Mouse (Mus musculus) liver, embryonic 15.5 days (tissue): ENCODE measurements around the gene Sycp2l. TPM values are rescaled to one million over a fixed set of nuclear protein-coding genes. Genes with fewer than 3 reads are reported as not detected.
"Not testable (repeated sequence)": the region's sequence is repeated elsewhere in the genome, so short reads cannot be mapped to it uniquely, and the experiment has no call there.

Source experiments
- ATAC-seq: fragments of 200-750 bp; cut with Nextera tagmentation; 2 replicates; pipeline ENCODE4 v1.8.0; 2017; ENCODE audit warnings: moderate number of reproducible peaks, mild to moderate bottlenecking, moderate library complexity; ENCODE audit not compliant: insufficient read depth
- H3K27ac ChIP-seq: fragments of 300-500 bp; sonication (generic); replicated peaks from 2 replicates; pipeline ENCODE4 v1.5.1; 2015; ENCODE audit warnings: mild to moderate bottlenecking, inconsistent platforms
- H3K27me3 ChIP-seq: fragments of 300-500 bp; sonication (generic); 2 replicates; pipeline ENCODE4 v1.6.1; 2015; ENCODE audit warnings: mild to moderate bottlenecking, inconsistent platforms
- H3K36me3 ChIP-seq: fragments of 300-500 bp; sonication (generic); replicated peaks from 2 replicates; pipeline ENCODE4 v1.6.1; 2015; ENCODE audit warnings: moderate library complexity, mild to moderate bottlenecking, inconsistent platforms
- H3K4me1 ChIP-seq: fragments of 300-500 bp; sonication (generic); replicated peaks from 2 replicates; pipeline ENCODE4 v1.6.1; 2015; ENCODE audit warnings: inconsistent platforms
- H3K4me2 ChIP-seq: fragments of 300-500 bp; sonication (generic); 2 replicates; pipeline ENCODE4 v1.6.1; 2015; ENCODE audit warnings: moderate library complexity, mild to moderate bottlenecking, inconsistent platforms
- H3K4me3 ChIP-seq: fragments of 300-500 bp; sonication (generic); replicated peaks from 2 replicates; pipeline ENCODE4 v1.5.1; 2015; ENCODE audit warnings: mild to moderate bottlenecking, inconsistent platforms
- H3K9ac ChIP-seq: fragments of 300-500 bp; sonication (generic); 2 replicates; pipeline ENCODE4 v1.6.1; 2015; ENCODE audit warnings: moderate library complexity, mild to moderate bottlenecking, inconsistent platforms
- H3K9me3 ChIP-seq: fragments of 300-500 bp; sonication (generic); replicated peaks from 2 replicates; pipeline ENCODE4 v1.6.1; 2016; ENCODE audit warnings: inconsistent platforms
- WGBS: fragments of 180-500 bp; shearing (Covaris S2); methylation state at CpG from one replicate; pipeline ENCODE4 v1.1.7; 2015; ENCODE audit warnings: mixed read lengths; ENCODE audit not compliant: insufficient replicate concordance; 5-methylcytosine and 5-hydroxymethylcytosine counted together
- polyA plus RNA-seq: library from polyadenylated mRNA; unstranded; fragments of >200 nt; fragmentation: Nextera tagmentation; extraction: Ambion mirVana; gene quantifications from 2 replicates; pipeline ENCODE4 v1.2.1, GENCODE M21; 2015

Gene Sycp2l
- polyA plus RNA-seq, 1 experiment from 2014 or later = not detected

DNA sequence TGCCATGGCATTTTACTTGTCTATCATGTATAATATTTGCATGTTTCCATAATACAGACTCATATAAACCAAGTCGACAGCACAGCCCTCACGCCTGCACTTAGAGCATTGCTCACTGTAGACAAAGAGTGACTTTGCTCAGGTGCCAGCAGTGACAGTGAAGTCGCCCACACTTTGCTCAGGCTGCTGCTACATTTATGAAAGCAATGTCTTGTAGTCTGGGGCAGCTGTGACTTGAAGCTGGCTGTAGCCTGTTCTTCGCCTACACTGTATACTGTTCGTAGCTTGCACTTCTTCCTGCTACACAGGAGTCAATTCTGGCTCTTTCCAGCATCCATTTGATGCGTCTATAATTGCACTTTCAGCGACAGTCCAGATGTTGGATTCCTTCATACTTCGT is 15.0 kb downstream of the Sycp2l start:
- WGBS = 68% methylated on average over 8 of the region's 8 CpGs
- Histone ChIP-seq H3K9me3 (no peaks in the 10 kb centered on the region), H3K9ac (no peak overlapping the region), H3K27ac (no peak overlapping the region), H3K4me1 (no peaks in the 10 kb centered on the region), H3K4me3 (no peak overlapping the region), H3K36me3 (no peaks in the 10 kb centered on the region), H3K4me2 (no peak overlapping the region), H3K27me3 (0 out of 2 replicates have a peak, but pooled peaks cover 3% of the 10 kb centered on the region)
- ATAC-seq = no peak

DNA sequence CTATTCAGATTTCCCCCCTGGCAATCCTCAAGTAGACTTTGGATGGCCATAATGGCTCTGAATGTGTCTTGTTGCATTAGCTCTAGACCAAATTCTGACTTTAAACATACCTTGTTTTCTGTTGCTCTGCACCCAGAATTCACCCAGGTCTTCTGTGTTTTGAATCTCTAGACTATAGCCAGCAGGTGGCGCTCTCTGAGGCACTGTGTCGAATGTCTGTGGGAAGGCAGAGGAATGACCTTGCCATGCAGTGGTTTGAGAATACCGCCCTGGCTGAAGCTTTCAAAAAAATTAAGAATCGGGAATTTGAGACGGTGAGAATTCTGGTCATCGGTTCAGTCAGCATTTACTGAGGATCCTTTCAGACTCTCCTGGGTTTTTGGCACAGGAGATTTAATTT is 20.8 kb downstream of the Sycp2l start:
- no peak overlapping the region for H3K4me2 ChIP-seq
- H3K27ac ChIP-seq = no peak overlapping the region
- H3K27me3 ChIP-seq = 0 out of 2 replicates have a peak, but pooled peaks cover 3% of the 10 kb centered on the region
- H3K4me3 ChIP-seq = no peak overlapping the region
- H3K4me1 ChIP-seq = no peaks in the 10 kb centered on the region
- ATAC-seq = no peak
- H3K9ac ChIP-seq = no peak overlapping the region
- WGBS = 4% methylated on average over 6 of the region's 6 CpGs
- no peaks in the 10 kb centered on the region for H3K9me3 ChIP-seq
- H3K36me3 ChIP-seq = no peaks in the 10 kb centered on the region

DNA sequence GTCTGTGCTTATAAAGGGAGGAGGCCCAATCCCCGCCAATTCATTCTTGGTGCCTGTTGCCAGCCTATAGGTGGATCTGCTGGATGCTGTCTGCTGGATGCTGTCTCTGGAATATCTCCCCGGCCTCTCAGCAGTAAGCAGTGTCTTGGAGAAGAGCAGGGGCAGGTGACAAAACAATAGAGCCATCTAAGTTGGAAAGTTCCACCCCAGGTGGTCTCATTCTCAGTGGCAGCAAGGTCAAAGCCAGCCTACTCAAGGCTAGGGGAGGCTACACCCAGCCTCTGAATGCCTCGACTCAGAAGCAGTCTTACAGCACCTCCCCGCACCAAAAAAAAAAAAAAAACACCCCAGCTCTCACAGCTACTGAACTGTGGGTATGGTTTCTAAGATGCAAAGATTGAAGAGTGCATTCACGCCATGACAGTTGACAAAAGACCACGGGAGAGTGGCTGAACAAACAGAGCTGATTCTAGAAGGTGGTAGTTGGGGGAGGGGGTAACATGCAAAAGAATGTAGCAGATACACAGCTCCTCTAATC is 31.4 kb downstream of the Sycp2l start:
- Histone ChIP-seq H3K4me1 (no peaks in the 10 kb centered on the region), H3K27me3 (no peaks in the 10 kb centered on the region), H3K4me3 (no peak overlapping the region), H3K4me2 (no peak overlapping the region), H3K9me3 (no peaks in the 10 kb centered on the region), H3K36me3 (no peaks in the 10 kb centered on the region), H3K9ac (no peak overlapping the region), H3K27ac (no peak overlapping the region)
- no peak for ATAC-seq
- 59% methylated on average over 6 of the region's 6 CpGs for WGBS

DNA sequence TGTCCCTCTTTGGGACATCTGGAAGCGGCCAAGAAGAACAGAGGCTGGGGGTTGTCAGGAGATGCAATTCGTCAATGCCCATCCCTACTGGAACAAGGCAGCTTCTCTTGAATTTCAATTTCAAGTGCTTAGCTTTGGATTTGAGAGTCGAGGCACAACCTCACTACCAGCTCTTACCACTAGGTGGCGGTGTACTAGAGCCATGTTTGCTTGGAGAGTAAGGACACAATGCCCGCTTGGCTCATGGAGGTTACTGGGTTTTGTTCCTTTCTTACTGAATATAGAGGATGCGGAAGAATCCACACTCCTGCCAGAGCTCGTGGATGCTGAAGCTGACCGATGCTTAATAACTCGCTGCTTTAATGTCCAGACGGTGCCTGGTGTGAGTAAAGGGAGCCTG is 32.2 kb downstream of the Sycp2l start:
- no peak overlapping the region for H3K27ac ChIP-seq
- no peaks in the 10 kb centered on the region for H3K36me3 ChIP-seq
- no peaks in the 10 kb centered on the region for H3K4me1 ChIP-seq
- no peaks in the 10 kb centered on the region for H3K27me3 ChIP-seq
- no peak for ATAC-seq
- H3K9ac ChIP-seq = no peak overlapping the region
- no peak overlapping the region for H3K4me2 ChIP-seq
- 60% methylated on average over 10 of the region's 10 CpGs for whole genome bisulfite sequencing
- H3K4me3 ChIP-seq = no peak overlapping the region
- H3K9me3 ChIP-seq = no peaks in the 10 kb centered on the region

DNA sequence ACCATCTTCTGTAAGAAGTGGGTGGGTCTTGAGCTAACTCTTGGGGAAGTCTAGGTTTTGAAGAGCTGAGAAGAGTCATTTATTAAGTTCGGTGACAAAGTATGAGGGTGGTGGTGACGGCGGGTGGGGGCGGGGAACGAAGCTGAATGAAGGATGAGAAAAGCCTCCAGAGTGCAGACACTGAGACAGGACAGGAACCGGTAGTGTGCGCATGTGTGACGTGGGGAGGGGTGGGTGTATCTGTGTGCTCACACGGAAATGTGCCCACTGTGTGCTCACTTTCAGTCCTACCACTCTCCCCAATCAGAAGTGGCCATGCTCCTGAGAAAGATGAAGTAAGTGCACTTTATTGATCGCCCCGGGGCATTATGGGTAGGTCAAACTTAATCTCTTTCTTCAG is 39.0 kb downstream of the Sycp2l start:
- no peaks in the 10 kb centered on the region for H3K9me3 ChIP-seq
- H3K4me1 ChIP-seq = no peaks in the 10 kb centered on the region
- WGBS = 59% methylated on average over 11 of the region's 11 CpGs
- no peak overlapping the region for H3K4me2 ChIP-seq
- H3K9ac ChIP-seq = no peak overlapping the region
- no peaks in the 10 kb centered on the region for H3K27me3 ChIP-seq
- no peaks in the 10 kb centered on the region for H3K36me3 ChIP-seq
- no peak overlapping the region for H3K4me3 ChIP-seq
- no peak for ATAC-seq
- H3K27ac ChIP-seq = no peak overlapping the region

DNA sequence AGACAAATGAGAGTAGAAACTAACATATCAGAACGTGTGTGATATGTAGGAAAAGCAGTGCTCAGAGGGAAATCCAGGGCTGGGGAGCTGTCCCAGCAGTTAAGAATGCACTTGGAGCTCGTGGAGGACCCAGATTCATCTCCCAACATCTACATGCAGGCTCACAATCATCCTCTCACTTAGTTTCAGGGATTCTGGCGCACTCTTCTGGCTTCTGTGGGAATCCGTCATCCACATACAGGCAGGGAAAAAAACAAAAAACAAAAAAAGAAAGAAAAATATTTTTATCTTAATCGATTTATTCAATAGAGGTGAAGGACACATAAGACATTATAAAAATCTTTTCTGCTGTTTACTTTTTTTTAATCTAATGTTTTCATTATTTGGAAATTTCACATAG is 44.3 kb downstream of the Sycp2l start:
- Histone ChIP-seq H3K9ac (no peak overlapping the region), H3K4me1 (no peaks in the 10 kb centered on the region), H3K4me2 (no peak overlapping the region), H3K4me3 (no peak overlapping the region), H3K27ac (no peak overlapping the region), H3K9me3 (no peaks in the 10 kb centered on the region), H3K27me3 (no peaks in the 10 kb centered on the region), H3K36me3 (no peaks in the 10 kb centered on the region)
- 45% methylated on average over 5 of the region's 5 CpGs for WGBS
- no peak for ATAC-seq

DNA sequence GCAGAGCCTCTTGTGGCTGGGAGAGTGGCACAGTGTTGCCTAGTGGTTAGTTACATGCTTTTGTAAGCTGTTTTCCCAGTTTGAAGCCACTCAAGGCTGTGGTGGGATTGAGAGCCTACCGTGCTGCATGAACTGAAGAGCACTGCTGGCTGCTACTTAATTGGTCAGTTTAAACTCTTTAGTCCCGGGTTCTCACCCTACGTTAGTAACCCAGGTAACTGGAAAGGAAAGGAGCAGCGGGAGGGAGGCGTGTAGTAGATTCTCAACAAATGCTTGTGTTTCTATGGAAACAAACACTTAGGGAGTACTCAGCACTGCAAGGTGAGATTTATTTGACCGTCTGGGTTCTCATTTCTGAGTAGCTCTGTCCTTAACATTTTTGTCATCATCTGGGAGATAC is 73.8 kb downstream of the Sycp2l start:
- Histone ChIP-seq H3K9me3 (no peaks in the 10 kb centered on the region), H3K36me3 (no peaks in the 10 kb centered on the region; the same call in none of the 2 replicates), H3K9ac (no peak overlapping the region), H3K27me3 (no peaks in the 10 kb centered on the region), H3K4me2 (no peak overlapping the region), H3K4me3 (no peak overlapping the region), H3K4me1 (no peaks in the 10 kb centered on the region), H3K27ac (no peak overlapping the region)
- no peak for ATAC-seq
- 69% methylated on average over 6 of the region's 6 CpGs for WGBS

DNA sequence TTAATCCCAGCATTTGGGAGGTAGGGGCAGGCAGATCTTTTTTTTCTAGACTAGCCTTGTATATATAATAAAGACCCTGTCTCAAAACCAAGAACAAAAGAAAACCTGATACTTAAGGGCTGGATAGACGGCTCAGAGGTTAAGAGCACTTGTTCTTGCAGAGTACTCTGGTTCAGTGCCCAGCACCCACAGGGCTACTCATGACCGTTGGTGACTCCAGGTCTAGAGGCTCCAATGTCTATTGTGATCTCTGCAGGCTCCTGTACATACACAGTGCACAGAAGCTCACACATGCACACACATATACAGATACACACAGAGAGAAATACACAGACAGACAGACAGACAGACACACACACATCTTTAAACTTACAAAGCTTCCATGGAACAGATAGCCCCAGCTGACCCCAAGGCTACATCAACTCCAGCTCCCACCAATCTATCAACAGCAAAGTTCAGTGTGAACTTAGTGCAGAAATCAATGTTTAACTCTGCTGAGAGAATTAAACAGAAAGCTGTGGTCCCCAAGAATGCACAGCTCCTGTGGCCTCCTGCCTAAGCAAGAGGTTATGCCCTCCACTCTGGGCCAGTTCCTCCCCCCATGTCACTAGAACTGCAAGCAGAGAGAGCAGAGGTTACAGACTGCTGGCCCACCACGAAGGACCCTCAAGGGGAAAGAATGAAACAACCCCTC is 81.7 kb downstream of the Sycp2l start:
- Histone ChIP-seq H3K36me3 (no peaks in the 10 kb centered on the region), H3K4me3 (no peak overlapping the region), H3K27ac (peak overlapping the region; percentile 25; the same call in 1 of the 2 replicates), H3K9me3 (no peaks in the 10 kb centered on the region), H3K9ac (no peak overlapping the region), H3K4me2 (no peak overlapping the region; the same call in 1 of the 2 replicates), H3K4me1 (peaks cover 23% of the 10 kb centered on the region), H3K27me3 (no peaks in the 10 kb centered on the region)
- peak; percentile 72 for ATAC-seq
- WGBS = 49% methylated on average over 3 of the region's 3 CpGs

DNA sequence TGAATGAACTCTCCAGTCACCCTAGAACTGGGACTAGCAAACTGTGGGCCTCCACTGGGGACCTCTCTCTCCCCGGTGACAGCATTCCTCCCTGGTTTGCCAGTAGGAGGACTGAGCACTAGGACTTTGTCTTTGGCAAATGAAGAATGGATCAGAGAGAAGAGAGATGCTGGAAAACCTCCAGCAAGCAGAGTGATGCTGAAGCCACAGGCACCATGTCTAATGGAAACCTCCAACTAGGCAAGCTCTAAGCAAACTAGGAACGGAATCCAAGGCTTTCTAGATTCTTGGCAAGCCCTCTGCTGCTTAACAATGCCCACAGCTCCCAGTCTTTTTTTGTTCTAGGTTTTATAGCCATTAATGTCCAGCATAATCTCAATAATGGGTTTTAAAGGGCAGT is 86.8 kb downstream of the Sycp2l start:
- H3K4me3 ChIP-seq = no peak overlapping the region
- no peaks in the 10 kb centered on the region for H3K27me3 ChIP-seq
- no peak for ATAC-seq
- no peak overlapping the region for H3K4me2 ChIP-seq
- H3K36me3 ChIP-seq = no peaks in the 10 kb centered on the region
- H3K9me3 ChIP-seq = no peaks in the 10 kb centered on the region
- no peak overlapping the region for H3K27ac ChIP-seq
- peaks cover 32% of the 10 kb centered on the region for H3K4me1 ChIP-seq
- H3K9ac ChIP-seq = no peak overlapping the region
- 59% methylated on average over 2 of the region's 2 CpGs for WGBS

DNA sequence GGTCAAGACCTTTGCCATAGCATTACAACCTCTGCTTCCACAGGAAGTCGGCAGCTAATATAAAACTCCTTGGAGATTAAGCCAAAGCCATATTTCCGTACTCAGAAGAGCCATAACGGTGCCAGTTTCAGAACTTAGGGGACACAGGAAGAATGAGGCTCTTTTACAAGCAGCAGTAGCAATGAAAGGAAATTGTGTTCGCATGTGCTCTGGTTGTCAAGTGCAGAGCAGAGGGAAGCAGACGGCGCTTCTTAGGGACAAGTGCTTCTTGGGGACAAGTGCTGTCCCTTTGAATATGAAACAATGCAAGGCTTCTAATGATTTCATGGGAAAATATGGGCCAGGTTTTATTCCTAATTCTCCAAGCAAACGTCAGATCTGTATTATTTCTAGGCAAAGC is 89.2 kb downstream of the Sycp2l start:
- no peak overlapping the region for H3K4me2 ChIP-seq
- H3K36me3 ChIP-seq = no peaks in the 10 kb centered on the region
- no peak overlapping the region for H3K27ac ChIP-seq
- no peak overlapping the region for H3K4me3 ChIP-seq
- WGBS = 48% methylated on average over 7 of the region's 7 CpGs
- H3K9ac ChIP-seq = no peak overlapping the region
- peaks cover 29% of the 10 kb centered on the region for H3K4me1 ChIP-seq
- no peak for ATAC-seq
- H3K27me3 ChIP-seq = no peaks in the 10 kb centered on the region
- H3K9me3 ChIP-seq = no peaks in the 10 kb centered on the region

DNA sequence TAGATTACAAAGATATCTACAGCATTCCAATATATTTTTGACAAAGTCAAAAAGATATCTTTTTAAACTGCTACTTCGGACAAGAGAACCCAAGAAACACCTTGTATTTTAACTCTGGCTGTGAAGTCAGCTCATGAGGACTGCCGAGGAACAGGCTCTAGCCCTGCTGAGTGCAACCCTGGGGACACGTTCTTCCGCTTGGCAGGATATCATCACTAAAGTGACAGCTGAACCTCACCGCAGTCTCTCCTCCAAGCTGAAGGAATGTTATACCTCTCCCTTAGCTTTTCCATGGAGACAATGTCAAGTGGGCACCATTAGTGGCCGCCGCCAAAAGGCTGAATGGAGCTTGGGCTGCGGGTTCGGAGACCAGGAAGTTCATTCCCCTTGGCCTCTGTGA is 89.6 kb downstream of the Sycp2l start:
- no peaks in the 10 kb centered on the region for H3K36me3 ChIP-seq
- peaks cover 29% of the 10 kb centered on the region for H3K4me1 ChIP-seq
- 72% methylated on average over 9 of the region's 9 CpGs for WGBS
- no peaks in the 10 kb centered on the region for H3K27me3 ChIP-seq
- no peak for ATAC-seq
- H3K4me2 ChIP-seq = no peak overlapping the region
- no peak overlapping the region for H3K4me3 ChIP-seq
- no peak overlapping the region for H3K27ac ChIP-seq
- H3K9ac ChIP-seq = no peak overlapping the region
- no peaks in the 10 kb centered on the region for H3K9me3 ChIP-seq

DNA sequence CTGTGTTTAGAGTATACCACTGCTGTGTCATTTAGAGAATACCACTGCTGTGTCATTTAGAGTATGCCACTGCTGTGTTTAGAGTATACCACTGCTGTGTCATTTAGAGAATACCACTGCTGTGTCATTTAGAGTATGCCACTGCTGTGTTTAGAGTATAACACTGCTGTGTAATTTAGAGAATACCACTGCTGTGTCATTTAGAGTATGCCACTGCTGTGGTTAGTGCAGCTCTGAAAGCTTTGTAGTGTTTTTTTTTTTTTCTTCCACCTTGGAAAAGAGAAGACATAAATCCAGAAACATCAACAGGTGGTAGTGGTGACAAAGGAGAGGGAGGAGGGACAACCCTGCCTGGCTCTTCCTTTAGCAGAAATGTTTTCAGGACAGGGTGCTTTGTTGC is 91.5 kb downstream of the Sycp2l start:
- H3K4me2 ChIP-seq, H3K9ac ChIP-seq, H3K27ac ChIP-seq, H3K4me3 ChIP-seq, ATAC-seq, H3K9me3 ChIP-seq, H3K27me3 ChIP-seq, H3K36me3 ChIP-seq: not testable (repeated sequence)
- peaks cover 17% of the 10 kb centered on the region for H3K4me1 ChIP-seq
